Mouse (Mus musculus): Measurements from ENCODE around the gene Srbd1. TPM values are rescaled to one million over a fixed set of nuclear protein-coding genes. Genes with fewer than 3 reads are reported as not detected.

Gene Srbd1
- polyA plus RNA-seq, 1 experiment = 7.0 TPM

- TF ChIP-seq CTCF (IDR thresholded peaks at IDR 0.05; ENCODE audit: extremely low read depth, insufficient read depth, low read length) (no peak), POLR2A (IDR thresholded peaks at IDR 0.05; ENCODE audit: extremely low read depth, insufficient read depth, low read length) (no peak)
- H3K4me3 ChIP-seq (ENCODE audit: insufficient read depth, low read length) = no peak overlapping the region
- no peak overlapping the region for H3K27ac ChIP-seq (ENCODE audit: insufficient read depth, low read length)
- H3K4me1 ChIP-seq (ENCODE audit: control insufficient read depth, insufficient read depth, low read length) = no peaks in the 10 kb centered on the region
These were observed 84.1 kb downstream of the Srbd1 start for GRCm38 (mm10) chr17:86060911-86061310.

- no peak overlapping the region for H3K27ac ChIP-seq (ENCODE audit: insufficient read depth, low read length)
- H3K4me3 ChIP-seq (ENCODE audit: insufficient read depth, low read length) = no peak overlapping the region
- no peaks in the 10 kb centered on the region for H3K4me1 ChIP-seq (ENCODE audit: control insufficient read depth, insufficient read depth, low read length)
- TF ChIP-seq CTCF (IDR thresholded peaks at IDR 0.05; ENCODE audit: extremely low read depth, insufficient read depth, low read length) (no peak), POLR2A (IDR thresholded peaks at IDR 0.05; ENCODE audit: extremely low read depth, insufficient read depth, low read length) (no peak)
These were observed 104.6 kb downstream of the Srbd1 start for GRCm38 (mm10) chr17:86040221-86040984.

- H3K27ac ChIP-seq (ENCODE audit: insufficient read depth, low read length) = no peak overlapping the region
- H3K4me1 ChIP-seq (ENCODE audit: control insufficient read depth, insufficient read depth, low read length) = no peaks in the 10 kb centered on the region
- TF ChIP-seq POLR2A (IDR thresholded peaks at IDR 0.05; ENCODE audit: extremely low read depth, insufficient read depth, low read length) = no peak
- TF ChIP-seq CTCF (IDR thresholded peaks at IDR 0.05; ENCODE audit: extremely low read depth, insufficient read depth, low read length) = no peak
- H3K4me3 ChIP-seq (ENCODE audit: insufficient read depth, low read length) = no peak overlapping the region
These were observed 105.2 kb downstream of the Srbd1 start for GRCm38 (mm10) chr17:86039741-86040140.

GRCm38 (mm10) chr17:86038211-86038648 is 106.7 kb downstream of the Srbd1 start:
- TF ChIP-seq POLR2A (IDR thresholded peaks at IDR 0.05; ENCODE audit: extremely low read depth, insufficient read depth, low read length) (no peak), CTCF (IDR thresholded peaks at IDR 0.05; ENCODE audit: extremely low read depth, insufficient read depth, low read length) (no peak)
- H3K4me1 ChIP-seq (ENCODE audit: control insufficient read depth, insufficient read depth, low read length) = no peaks in the 10 kb centered on the region
- H3K4me3 ChIP-seq (ENCODE audit: insufficient read depth, low read length) = no peak overlapping the region
- H3K27ac ChIP-seq (ENCODE audit: insufficient read depth, low read length) = no peak overlapping the region

GRCm38 (mm10) chr17:86035576-86035975 is 109.4 kb downstream of the Srbd1 start:
- H3K4me1 ChIP-seq (ENCODE audit: control insufficient read depth, insufficient read depth, low read length) = no peaks in the 10 kb centered on the region
- TF ChIP-seq CTCF (IDR thresholded peaks at IDR 0.05; ENCODE audit: extremely low read depth, insufficient read depth, low read length) (no peak), POLR2A (IDR thresholded peaks at IDR 0.05; ENCODE audit: extremely low read depth, insufficient read depth, low read length) (no peak)
- no peak overlapping the region for H3K4me3 ChIP-seq (ENCODE audit: insufficient read depth, low read length)
- no peak overlapping the region for H3K27ac ChIP-seq (ENCODE audit: insufficient read depth, low read length)

- H3K4me3 ChIP-seq (ENCODE audit: insufficient read depth, low read length) = no peak overlapping the region
- TF ChIP-seq CTCF (IDR thresholded peaks at IDR 0.05; ENCODE audit: extremely low read depth, insufficient read depth, low read length) (no peak), POLR2A (IDR thresholded peaks at IDR 0.05; ENCODE audit: extremely low read depth, insufficient read depth, low read length) (no peak)
These were observed 109.8 kb downstream of the Srbd1 start for GRCm38 (mm10) chr17:86035146-86035545.

GRCm38 (mm10) chr17:86034641-86035040 is 110.3 kb downstream of the Srbd1 start:
- Histone ChIP-seq H3K4me1 (ENCODE audit: control insufficient read depth, insufficient read depth, low read length) (no peaks in the 10 kb centered on the region), H3K27ac (ENCODE audit: insufficient read depth, low read length) (no peak overlapping the region), H3K4me3 (ENCODE audit: insufficient read depth, low read length) (no peak overlapping the region)
- TF ChIP-seq CTCF (IDR thresholded peaks at IDR 0.05; ENCODE audit: extremely low read depth, insufficient read depth, low read length) (no peak), POLR2A (IDR thresholded peaks at IDR 0.05; ENCODE audit: extremely low read depth, insufficient read depth, low read length) (no peak)

More at GRCm38 (mm10) chr17:86035146-86035545, 109.8 kb downstream of the Srbd1 start:
- Histone ChIP-seq H3K27ac (ENCODE audit: insufficient read depth, low read length) (no peak overlapping the region), H3K4me1 (ENCODE audit: control insufficient read depth, insufficient read depth, low read length) (no peaks in the 10 kb centered on the region)

GRCm38 (mm10) chr17:86032113-86032714 is 112.8 kb downstream of the Srbd1 start:
- no peak overlapping the region for H3K27ac ChIP-seq (ENCODE audit: insufficient read depth, low read length)
- no peak overlapping the region for H3K4me3 ChIP-seq (ENCODE audit: insufficient read depth, low read length)
- no peak for TF ChIP-seq POLR2A (IDR thresholded peaks at IDR 0.05; ENCODE audit: extremely low read depth, insufficient read depth, low read length)
- TF ChIP-seq CTCF (IDR thresholded peaks at IDR 0.05; ENCODE audit: extremely low read depth, insufficient read depth, low read length) = no peak
- H3K4me1 ChIP-seq (ENCODE audit: control insufficient read depth, insufficient read depth, low read length) = no peaks in the 10 kb centered on the region

- no peaks in the 10 kb centered on the region for H3K4me1 ChIP-seq (ENCODE audit: control insufficient read depth, insufficient read depth, low read length)
- no peak overlapping the region for H3K27ac ChIP-seq (ENCODE audit: insufficient read depth, low read length)
- H3K4me3 ChIP-seq (ENCODE audit: insufficient read depth, low read length) = no peak overlapping the region
- TF ChIP-seq POLR2A (IDR thresholded peaks at IDR 0.05; ENCODE audit: extremely low read depth, insufficient read depth, low read length) (no peak), CTCF (IDR thresholded peaks at IDR 0.05; ENCODE audit: extremely low read depth, insufficient read depth, low read length) (no peak)
These were observed 115.0 kb downstream of the Srbd1 start for GRCm38 (mm10) chr17:86030016-86030415.

- no peaks in the 10 kb centered on the region for H3K4me1 ChIP-seq (ENCODE audit: control insufficient read depth, insufficient read depth, low read length)
- no peak overlapping the region for H3K27ac ChIP-seq (ENCODE audit: insufficient read depth, low read length)
- H3K4me3 ChIP-seq (ENCODE audit: insufficient read depth, low read length) = no peak overlapping the region
- TF ChIP-seq POLR2A (IDR thresholded peaks at IDR 0.05; ENCODE audit: extremely low read depth, insufficient read depth, low read length) = no peak
- TF ChIP-seq CTCF (IDR thresholded peaks at IDR 0.05; ENCODE audit: extremely low read depth, insufficient read depth, low read length) = no peak
These were observed 115.8 kb downstream of the Srbd1 start for GRCm38 (mm10) chr17:86029175-86029574.

Data from cortical plate, adult 2 months (tissue).